Mouse (Mus musculus): ENCODE results near the gene Cyp2r1. TPM values are rescaled to one million over a fixed set of nuclear protein-coding genes. Genes with fewer than 3 reads are reported as not detected.
"Not testable (repeated sequence)": the region's sequence is repeated elsewhere in the genome, so short reads cannot be mapped to it uniquely, and the experiment has no call there.

Gene Cyp2r1
- 0.80 and 1.2 TPM in 2 replicates for polyA plus RNA-seq (2014; fragmentation: Nextera tagmentation; extraction: Ambion mirVana)

DNA sequence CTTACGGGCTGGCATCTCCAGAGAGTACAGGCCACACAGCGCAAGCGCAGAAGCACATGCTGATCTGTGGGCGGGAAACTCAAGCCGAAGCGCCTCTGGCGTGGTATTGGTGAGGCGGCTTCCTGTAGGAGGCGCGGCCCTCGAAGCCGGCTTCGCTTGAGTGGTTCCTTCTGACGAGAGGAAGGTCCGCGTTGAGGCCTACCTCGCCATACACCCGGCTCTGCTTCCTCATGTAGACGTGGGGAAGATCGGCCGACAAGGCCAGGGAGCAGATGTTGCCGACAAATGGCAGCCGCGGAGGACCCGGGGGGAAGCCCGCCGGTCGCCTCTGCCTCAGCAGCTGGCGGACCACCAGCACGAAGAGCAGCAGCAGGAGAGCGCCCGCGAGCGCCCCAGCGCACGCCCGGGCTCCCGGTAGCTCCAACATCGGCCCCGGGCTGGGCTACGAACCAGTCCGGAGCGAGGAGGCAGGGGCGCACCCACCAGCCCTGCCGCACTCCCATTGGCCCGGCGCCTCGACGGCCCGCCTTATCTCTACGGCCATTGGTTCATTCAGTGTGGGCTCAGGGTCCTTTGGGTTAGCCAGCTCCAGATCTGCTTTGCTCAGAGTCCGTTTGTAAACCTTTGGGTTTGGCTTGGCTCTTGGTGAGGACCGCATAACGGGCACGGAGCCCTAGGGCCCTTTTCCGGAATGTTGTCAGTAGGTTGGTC is at the start of gene Cyp2r1:
TSS of gene Cyp2r1 (minus strand) at position 442 of the 711 bp plus-strand sequence.
- H3K4me3 ChIP-seq (ENCODE audit: low read depth, low read length) = peak within 1 kb of the TSS; percentile 45
- H3K9me3 ChIP-seq (ENCODE audit: control insufficient read depth, low read length) = no peaks in the 10 kb centered on the region
- H3K27ac ChIP-seq (ENCODE audit: low read depth, low read length) = peak within 1 kb of the TSS; percentile 56; the same call in 1 of the 2 replicates
- DNase-seq (ENCODE audit: low spot score) (peak; percentile 80), ATAC-seq (replicated peaks; ENCODE audit: low FRiP score) (peak; percentile 99)
- H3K9ac ChIP-seq (ENCODE audit: low read depth, low read length) = peak within 1 kb of the TSS; percentile 42
- H3K27me3 ChIP-seq (replicated peaks; ENCODE audit: control insufficient read depth, insufficient read depth, low read length) = no peaks in the 10 kb centered on the region
- 3% methylated on average over 56 of the region's 56 CpGs for WGBS
- peak within 1 kb of the TSS; percentile 59 for H3K4me2 ChIP-seq
- no peaks in the 10 kb centered on the region for H3K36me3 ChIP-seq (ENCODE audit: control insufficient read depth, insufficient read depth, low read length)
- H3K4me1 ChIP-seq (replicated peaks; ENCODE audit: control insufficient read depth, insufficient read depth, low read length) = no peaks in the 10 kb centered on the region; the same call in 1 of the 2 replicates

DNA sequence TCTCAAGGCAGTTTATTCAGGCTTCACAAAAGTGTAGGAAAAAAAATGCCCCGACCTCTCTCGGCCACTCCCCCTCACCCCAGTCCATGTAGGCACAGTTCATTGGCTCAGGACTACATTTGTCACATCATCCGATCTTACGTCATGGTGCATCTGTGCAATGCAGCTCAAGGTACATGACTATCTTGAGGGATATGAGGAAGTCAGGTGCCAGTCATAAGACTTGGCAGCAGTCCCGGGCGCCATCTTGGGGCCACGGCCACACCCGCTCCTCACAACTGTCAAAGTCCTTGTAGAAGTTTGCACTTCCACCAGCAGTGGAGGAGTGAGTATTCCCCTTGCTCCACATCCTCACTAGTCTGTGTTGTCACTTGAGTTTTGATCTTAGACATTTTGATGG is 31.6 kb upstream of the Cyp2r1 start:
- H3K4me3 ChIP-seq (ENCODE audit: low read depth, low read length); H3K4me2 ChIP-seq; H3K36me3 ChIP-seq (ENCODE audit: control insufficient read depth, insufficient read depth, low read length); DNase-seq (ENCODE audit: low spot score); H3K4me1 ChIP-seq (replicated peaks; ENCODE audit: control insufficient read depth, insufficient read depth, low read length); H3K27me3 ChIP-seq (replicated peaks; ENCODE audit: control insufficient read depth, insufficient read depth, low read length); H3K27ac ChIP-seq (ENCODE audit: low read depth, low read length); H3K9me3 ChIP-seq (ENCODE audit: control insufficient read depth, low read length); ATAC-seq (replicated peaks; ENCODE audit: low FRiP score); H3K9ac ChIP-seq (ENCODE audit: low read depth, low read length): not testable (repeated sequence)
- 85% methylated on average over 8 of the region's 8 CpGs for WGBS

DNA sequence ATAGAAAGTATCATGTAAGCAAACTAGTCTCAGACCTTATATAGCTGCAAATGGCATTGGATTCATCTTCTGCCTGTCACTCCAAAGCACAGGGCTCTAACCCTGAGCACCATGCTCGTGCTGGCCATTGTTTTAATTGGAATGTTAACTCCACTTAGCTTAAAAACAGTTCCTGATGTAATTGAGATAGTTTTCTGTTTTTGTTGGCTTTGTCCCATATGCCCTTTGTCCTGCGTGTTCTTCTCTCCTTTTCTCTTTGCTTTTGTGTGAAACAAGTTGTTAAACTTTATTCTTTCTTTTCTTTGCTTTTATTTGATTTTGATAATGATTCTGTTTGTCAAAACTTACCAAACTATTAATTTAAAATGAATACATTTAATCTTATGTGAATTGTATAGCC is 19.7 kb upstream of the Cyp2r1 start:
- Histone ChIP-seq H3K27me3 (replicated peaks; ENCODE audit: control insufficient read depth, insufficient read depth, low read length) (no peaks in the 10 kb centered on the region; the same call in 1 of the 2 replicates), H3K9me3 (ENCODE audit: control insufficient read depth, low read length) (no peaks in the 10 kb centered on the region), H3K27ac (ENCODE audit: low read depth, low read length) (no peak overlapping the region), H3K36me3 (ENCODE audit: control insufficient read depth, insufficient read depth, low read length) (no peaks in the 10 kb centered on the region), H3K9ac (ENCODE audit: low read depth, low read length) (no peak overlapping the region), H3K4me1 (replicated peaks; ENCODE audit: control insufficient read depth, insufficient read depth, low read length) (no peaks in the 10 kb centered on the region), H3K4me3 (ENCODE audit: low read depth, low read length) (no peak overlapping the region), H3K4me2 (no peak overlapping the region)
- 47% methylated on average over 2 of the region's 2 CpGs for WGBS
- no peak for DNase-seq (ENCODE audit: low spot score)
- no peak for ATAC-seq (replicated peaks; ENCODE audit: low FRiP score)

DNA sequence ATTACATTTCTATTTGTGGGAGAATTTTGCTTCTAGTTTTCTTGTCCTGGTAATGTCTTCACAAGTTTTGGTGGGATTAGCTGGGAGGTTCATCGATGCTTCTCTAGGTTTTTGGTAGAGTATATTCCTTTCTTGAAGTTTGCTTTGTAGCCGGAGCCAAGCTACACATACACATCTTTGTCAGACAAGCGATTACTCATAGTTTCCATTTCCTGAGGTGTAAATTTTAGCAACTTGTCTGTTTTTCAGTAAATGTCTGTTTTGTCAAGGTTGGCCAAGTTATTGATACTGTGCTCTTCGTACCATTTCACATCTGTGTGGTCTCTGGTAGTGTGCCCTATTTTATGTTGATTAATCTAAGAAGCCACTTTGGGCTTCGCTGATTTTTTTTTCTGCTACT is 18.4 kb upstream of the Cyp2r1 start:
- no peaks in the 10 kb centered on the region for H3K9me3 ChIP-seq (ENCODE audit: control insufficient read depth, low read length)
- H3K27ac ChIP-seq (ENCODE audit: low read depth, low read length) = no peak overlapping the region
- H3K27me3 ChIP-seq (replicated peaks; ENCODE audit: control insufficient read depth, insufficient read depth, low read length) = no peaks in the 10 kb centered on the region; the same call in 1 of the 2 replicates
- no peak for ATAC-seq (replicated peaks; ENCODE audit: low FRiP score)
- no peaks in the 10 kb centered on the region for H3K4me1 ChIP-seq (replicated peaks; ENCODE audit: control insufficient read depth, insufficient read depth, low read length)
- no peak overlapping the region for H3K4me2 ChIP-seq
- H3K36me3 ChIP-seq (ENCODE audit: control insufficient read depth, insufficient read depth, low read length) = no peaks in the 10 kb centered on the region
- WGBS = 83% methylated on average over 5 of the region's 5 CpGs
- no peak for DNase-seq (ENCODE audit: low spot score)
- no peak overlapping the region for H3K9ac ChIP-seq (ENCODE audit: low read depth, low read length)
- H3K4me3 ChIP-seq (ENCODE audit: low read depth, low read length) = no peak overlapping the region

DNA sequence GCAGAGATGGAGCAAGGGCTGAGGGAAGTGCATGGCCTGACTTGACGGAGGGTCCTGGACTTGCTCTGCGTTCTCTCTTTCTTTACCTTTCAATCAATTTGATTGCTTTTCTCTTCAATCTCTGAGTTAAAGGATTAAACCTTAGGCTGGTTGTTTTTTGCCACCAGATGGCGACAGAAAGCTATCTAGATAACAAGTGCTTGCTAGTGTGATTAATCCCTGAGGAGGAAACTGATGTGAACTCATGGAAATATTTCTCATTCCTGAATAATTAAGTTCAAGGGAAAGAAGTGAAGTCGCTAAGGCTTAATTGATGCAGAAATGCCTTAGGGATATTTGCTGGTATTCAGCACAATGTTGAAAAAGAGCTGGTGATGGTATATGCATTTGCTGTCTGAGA is 17.7 kb upstream of the Cyp2r1 start:
- ATAC-seq (replicated peaks; ENCODE audit: low FRiP score) (no peak), DNase-seq (ENCODE audit: low spot score) (no peak)
- H3K9ac ChIP-seq (ENCODE audit: low read depth, low read length) = no peak overlapping the region
- H3K36me3 ChIP-seq (ENCODE audit: control insufficient read depth, insufficient read depth, low read length) = no peaks in the 10 kb centered on the region
- H3K4me3 ChIP-seq (ENCODE audit: low read depth, low read length) = no peak overlapping the region
- no peaks in the 10 kb centered on the region; the same call in 1 of the 2 replicates for H3K27me3 ChIP-seq (replicated peaks; ENCODE audit: control insufficient read depth, insufficient read depth, low read length)
- no peaks in the 10 kb centered on the region for H3K4me1 ChIP-seq (replicated peaks; ENCODE audit: control insufficient read depth, insufficient read depth, low read length)
- H3K4me2 ChIP-seq = no peak overlapping the region
- WGBS = 13% methylated on average over 4 of the region's 4 CpGs
- H3K9me3 ChIP-seq (ENCODE audit: control insufficient read depth, low read length) = no peaks in the 10 kb centered on the region
- H3K27ac ChIP-seq (ENCODE audit: low read depth, low read length) = no peak overlapping the region

DNA sequence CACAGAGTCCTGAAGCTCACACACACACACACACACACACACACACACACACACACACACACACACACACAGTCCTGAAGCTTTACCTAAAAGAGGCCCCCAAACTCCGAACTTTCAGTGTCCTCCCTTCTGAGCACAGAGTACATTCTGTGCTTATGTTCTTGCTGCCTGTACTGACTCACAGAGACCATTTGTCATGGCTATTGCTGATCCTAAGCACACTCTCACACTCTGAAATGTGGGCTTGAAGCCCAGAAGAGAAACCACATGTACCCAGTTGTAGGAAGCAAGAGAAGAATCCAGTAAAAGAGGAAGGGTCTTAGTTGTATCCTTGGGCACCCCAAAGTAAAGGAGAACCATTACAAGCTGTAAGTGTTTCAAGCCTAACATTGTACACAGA is 14.9 kb upstream of the Cyp2r1 start:
- no peak overlapping the region for H3K4me3 ChIP-seq (ENCODE audit: low read depth, low read length)
- no peak for DNase-seq (ENCODE audit: low spot score)
- no peak overlapping the region for H3K9ac ChIP-seq (ENCODE audit: low read depth, low read length)
- no peak overlapping the region for H3K4me2 ChIP-seq
- no peak for ATAC-seq (replicated peaks; ENCODE audit: low FRiP score)
- H3K4me1 ChIP-seq (replicated peaks; ENCODE audit: control insufficient read depth, insufficient read depth, low read length) = no peaks in the 10 kb centered on the region
- H3K9me3 ChIP-seq (ENCODE audit: control insufficient read depth, low read length) = no peaks in the 10 kb centered on the region
- no peak overlapping the region for H3K27ac ChIP-seq (ENCODE audit: low read depth, low read length)
- H3K36me3 ChIP-seq (ENCODE audit: control insufficient read depth, insufficient read depth, low read length) = no peaks in the 10 kb centered on the region
- no peaks in the 10 kb centered on the region; the same call in 1 of the 2 replicates for H3K27me3 ChIP-seq (replicated peaks; ENCODE audit: control insufficient read depth, insufficient read depth, low read length)
- 76% methylated on average over 1 of the region's 1 CpGs for WGBS

DNA sequence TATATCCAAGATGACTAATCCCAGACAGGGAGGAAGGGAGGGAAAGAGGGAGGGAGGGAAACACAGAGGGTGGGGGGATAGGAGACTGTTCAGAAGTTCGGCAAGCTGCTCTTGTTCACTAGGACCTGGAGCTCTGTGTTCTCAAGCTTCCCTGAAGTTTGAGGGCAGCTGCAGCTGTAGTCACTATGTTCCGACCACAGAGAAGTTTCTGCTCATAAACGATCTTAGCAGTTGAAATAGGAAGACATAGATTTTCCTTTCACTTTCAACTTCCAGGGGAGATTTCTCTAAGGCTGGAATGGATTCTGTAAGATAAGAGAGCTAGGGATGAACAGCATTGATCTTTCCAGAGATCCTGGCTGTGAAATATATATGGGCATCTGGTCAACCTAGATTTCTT is 14.2 kb upstream of the Cyp2r1 start:
- 59% methylated on average over 3 of the region's 3 CpGs for WGBS

DNA sequence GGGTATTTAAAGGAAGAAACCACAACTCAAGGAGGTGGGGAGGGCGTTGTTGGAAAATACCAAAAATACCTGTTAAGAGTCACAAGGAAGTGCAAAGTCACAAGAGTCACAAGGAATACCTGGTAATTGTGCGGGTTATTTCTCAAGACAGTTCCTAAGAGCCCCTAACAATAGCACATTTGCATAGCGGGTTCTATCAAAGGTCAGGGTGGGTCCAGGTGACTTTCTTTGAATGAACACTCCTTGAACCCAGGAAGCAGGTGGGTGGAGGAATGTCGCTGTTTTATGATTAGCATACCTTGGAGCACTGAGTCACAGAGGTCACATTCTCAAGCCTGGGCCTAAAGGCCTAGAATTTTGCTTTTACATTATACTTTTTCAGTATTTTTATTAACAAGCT is 11.1 kb upstream of the Cyp2r1 start:
- not testable (repeated sequence) for H3K4me3 ChIP-seq (ENCODE audit: low read depth, low read length); H3K27me3 ChIP-seq (replicated peaks; ENCODE audit: control insufficient read depth, insufficient read depth, low read length); H3K4me2 ChIP-seq; H3K4me1 ChIP-seq (replicated peaks; ENCODE audit: control insufficient read depth, insufficient read depth, low read length); ATAC-seq (replicated peaks; ENCODE audit: low FRiP score); H3K9ac ChIP-seq (ENCODE audit: low read depth, low read length); H3K36me3 ChIP-seq (ENCODE audit: control insufficient read depth, insufficient read depth, low read length); H3K27ac ChIP-seq (ENCODE audit: low read depth, low read length); H3K9me3 ChIP-seq (ENCODE audit: control insufficient read depth, low read length); DNase-seq (ENCODE audit: low spot score)
- whole genome bisulfite sequencing = 86% methylated on average over 4 of the region's 4 CpGs

More for the DNA sequence above, 14.2 kb upstream of the Cyp2r1 start:
- DNase-seq (ENCODE audit: low spot score) (no peak), ATAC-seq (replicated peaks; ENCODE audit: low FRiP score) (no peak)
- H3K9me3 ChIP-seq (ENCODE audit: control insufficient read depth, low read length) = no peaks in the 10 kb centered on the region
- H3K4me1 ChIP-seq (replicated peaks; ENCODE audit: control insufficient read depth, insufficient read depth, low read length) = no peaks in the 10 kb centered on the region
- H3K27ac ChIP-seq (ENCODE audit: low read depth, low read length) = no peak overlapping the region
- H3K4me2 ChIP-seq = no peak overlapping the region
- H3K27me3 ChIP-seq (replicated peaks; ENCODE audit: control insufficient read depth, insufficient read depth, low read length) = no peaks in the 10 kb centered on the region; the same call in 1 of the 2 replicates
- no peak overlapping the region for H3K9ac ChIP-seq (ENCODE audit: low read depth, low read length)
- no peak overlapping the region for H3K4me3 ChIP-seq (ENCODE audit: low read depth, low read length)
- no peaks in the 10 kb centered on the region for H3K36me3 ChIP-seq (ENCODE audit: control insufficient read depth, insufficient read depth, low read length)

DNA sequence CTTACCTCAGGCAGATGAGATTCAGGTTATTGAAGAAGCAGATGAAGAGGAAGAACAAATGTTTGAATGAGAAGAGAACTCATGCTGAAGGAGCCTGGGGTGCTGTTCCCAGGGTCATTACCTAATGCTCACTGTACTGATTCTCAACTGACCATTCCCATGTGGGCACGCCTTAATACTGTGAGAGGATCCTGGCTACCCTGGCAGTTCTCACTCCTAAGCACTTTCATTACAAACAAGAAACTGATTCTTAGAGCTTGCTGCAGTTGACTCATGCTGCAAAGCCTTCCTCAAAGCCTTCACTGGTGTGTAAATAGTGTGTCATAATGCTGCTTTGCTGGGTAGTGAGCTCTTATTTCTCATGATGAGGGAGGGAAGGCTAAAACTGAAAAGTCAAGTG is 26.6 kb downstream of the Cyp2r1 start:
- 83% methylated on average over 1 of the region's 1 CpGs for WGBS
- Histone ChIP-seq H3K27me3 (replicated peaks; ENCODE audit: control insufficient read depth, insufficient read depth, low read length) (no peaks in the 10 kb centered on the region), H3K36me3 (ENCODE audit: control insufficient read depth, insufficient read depth, low read length) (no peaks in the 10 kb centered on the region; the same call in 1 of the 2 replicates), H3K9ac (ENCODE audit: low read depth, low read length) (no peak overlapping the region), H3K27ac (ENCODE audit: low read depth, low read length) (no peak overlapping the region), H3K9me3 (ENCODE audit: control insufficient read depth, low read length) (no peaks in the 10 kb centered on the region), H3K4me2 (no peak overlapping the region), H3K4me1 (replicated peaks; ENCODE audit: control insufficient read depth, insufficient read depth, low read length) (no peaks in the 10 kb centered on the region), H3K4me3 (ENCODE audit: low read depth, low read length) (no peak overlapping the region)
- no peak for DNase-seq (ENCODE audit: low spot score)
- ATAC-seq (replicated peaks; ENCODE audit: low FRiP score) = no peak
